Mouse (Mus musculus): Measurements from ENCODE around the gene Swi5.
"Not testable (repeated sequence)": the region's sequence is repeated elsewhere in the genome, so short reads cannot be mapped to it uniquely, and the experiment has no call there.

The Swi5 gene

GRCm38 (mm10) chr2:32311443-32312317, 23.8 kb upstream of the Swi5 start:
- peak in 1 of 2 experiments; percentile 12 for DNase-seq

GRCm38 (mm10) chr2:32310096-32310845, 22.4 kb upstream of the Swi5 start:
- no peak for DNase-seq

GRCm38 (mm10) chr2:32308870-32309568, 21.1 kb upstream of the Swi5 start:
- no peak for DNase-seq

DNA sequence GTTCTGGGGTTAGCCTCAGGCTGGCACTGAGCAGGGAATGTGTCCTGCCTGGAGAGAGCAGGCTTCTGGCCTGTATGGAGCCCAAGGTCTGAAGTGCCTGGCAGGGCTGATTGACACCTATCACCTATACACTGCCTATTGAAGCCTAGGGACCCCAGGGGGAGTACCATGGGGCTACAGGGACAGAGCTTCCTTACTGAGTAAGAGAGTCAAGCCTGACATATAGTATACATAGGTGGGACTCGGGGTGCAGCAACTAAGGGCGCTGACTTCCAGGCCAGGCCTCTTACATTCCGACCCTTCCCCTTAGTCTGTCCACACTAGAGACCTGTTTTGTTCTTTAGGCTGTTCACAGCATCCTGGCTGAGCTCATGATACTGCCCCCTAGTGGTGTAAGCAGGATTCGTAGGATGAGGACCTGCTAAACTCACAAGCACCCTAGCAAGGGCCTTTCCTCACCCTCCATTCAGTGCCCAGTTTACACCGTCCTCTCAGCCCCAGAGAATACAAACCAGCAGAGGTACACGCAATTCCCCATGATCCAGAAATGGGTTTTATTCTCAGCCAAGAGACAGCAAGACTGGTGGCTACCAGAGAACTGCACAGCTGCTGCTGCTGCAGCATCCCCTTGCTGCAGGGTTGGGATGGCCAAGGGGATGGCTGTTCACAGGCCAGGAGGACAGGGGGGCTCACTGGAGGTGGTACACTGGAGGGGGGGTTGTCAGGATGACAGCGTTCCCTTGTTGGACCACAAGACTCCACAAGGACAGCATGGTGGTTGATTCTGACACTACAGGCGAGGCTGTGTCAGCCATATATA, 20.3 kb upstream of the Swi5 start:
- DNase-seq, result peak in 1 of 2 experiments; percentile 41

DNA sequence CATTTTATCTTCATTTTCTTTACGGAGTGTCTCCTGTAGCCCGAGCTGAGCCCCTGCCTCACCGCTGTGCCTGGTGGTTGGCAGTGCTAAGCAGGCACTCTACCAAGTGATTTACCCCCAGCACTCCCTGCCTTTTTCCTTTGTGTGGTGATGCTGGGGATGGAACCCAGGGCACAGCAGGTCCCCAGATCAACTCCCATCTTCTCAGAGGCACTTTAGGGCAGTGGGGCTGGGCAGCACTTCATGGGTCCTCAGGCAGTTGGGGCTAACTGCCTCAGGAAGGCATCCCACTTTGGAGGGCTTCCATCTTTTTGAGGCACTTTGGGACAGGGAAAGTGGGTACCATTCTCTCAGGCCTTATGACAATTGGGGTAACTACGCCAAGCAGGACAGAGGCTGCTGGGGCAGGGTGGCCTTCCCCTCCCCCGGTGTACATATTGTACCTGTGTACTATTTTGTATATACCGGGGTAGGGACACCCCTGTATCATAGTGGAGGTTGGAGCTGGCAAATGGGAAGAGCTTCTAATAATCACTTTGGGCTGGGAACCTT, 19.4 kb upstream of the Swi5 start:
- DNase-seq, result no peak

DNA sequence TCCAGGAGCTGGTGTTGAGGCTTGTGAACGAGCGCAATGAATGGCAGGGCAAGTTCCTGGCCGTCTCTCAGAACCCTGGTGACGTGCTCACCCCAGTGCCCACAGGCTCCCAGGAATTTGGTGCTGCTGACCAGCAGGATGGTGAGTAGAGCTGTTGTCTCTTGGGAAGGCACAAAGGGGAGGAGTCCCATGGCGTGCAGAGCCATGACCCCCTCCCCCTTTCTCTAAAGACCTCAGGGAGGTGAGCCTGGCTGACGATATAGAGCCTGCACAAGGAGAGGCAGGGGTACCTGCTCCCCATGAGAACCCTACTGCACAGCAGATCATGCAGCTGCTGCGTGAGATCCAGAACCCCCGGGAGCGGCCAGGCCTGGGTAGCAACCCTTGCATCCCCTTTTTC, 18.3 kb upstream of the Swi5 start:
- DNase-seq, result no peak

- no peak for DNase-seq
These were observed 17.8 kb upstream of the Swi5 start for GRCm38 (mm10) chr2:32305668-32306067.

- DNase-seq, result peak; percentile 61 to 66
These were observed 16.4 kb upstream of the Swi5 start for GRCm38 (mm10) chr2:32304145-32304832.

GRCm38 (mm10) chr2:32302952-32303351, 15.1 kb upstream of the Swi5 start:
- no peak for DNase-seq

- DNase-seq, result no peak
These were observed 11.6 kb upstream of the Swi5 start for GRCm38 (mm10) chr2:32299469-32299868.

DNA sequence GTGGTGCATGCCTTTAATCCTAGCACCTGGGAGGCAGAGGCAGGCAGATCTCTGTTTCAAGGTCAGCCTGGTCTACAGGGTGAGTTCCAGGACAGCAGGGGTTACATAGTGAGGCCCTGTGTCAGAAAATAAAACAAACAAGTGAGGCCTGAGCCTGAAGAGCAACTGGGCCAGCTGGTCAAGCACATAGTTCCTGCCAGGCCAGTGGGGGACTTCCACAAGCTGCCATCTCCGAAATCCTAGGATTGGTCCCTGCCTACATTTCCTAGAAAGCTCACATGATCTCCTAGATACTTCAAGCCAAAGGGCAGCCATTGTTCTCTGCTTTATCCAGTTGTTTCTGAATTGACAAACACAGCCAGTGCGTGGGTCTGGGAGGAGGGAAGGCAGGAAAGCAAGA, 8.0 kb upstream of the Swi5 start:
- DNase-seq, result not testable (repeated sequence)

GRCm38 (mm10) chr2:32295285-32295684, 7.4 kb upstream of the Swi5 start:
- no peak for DNase-seq

DNA sequence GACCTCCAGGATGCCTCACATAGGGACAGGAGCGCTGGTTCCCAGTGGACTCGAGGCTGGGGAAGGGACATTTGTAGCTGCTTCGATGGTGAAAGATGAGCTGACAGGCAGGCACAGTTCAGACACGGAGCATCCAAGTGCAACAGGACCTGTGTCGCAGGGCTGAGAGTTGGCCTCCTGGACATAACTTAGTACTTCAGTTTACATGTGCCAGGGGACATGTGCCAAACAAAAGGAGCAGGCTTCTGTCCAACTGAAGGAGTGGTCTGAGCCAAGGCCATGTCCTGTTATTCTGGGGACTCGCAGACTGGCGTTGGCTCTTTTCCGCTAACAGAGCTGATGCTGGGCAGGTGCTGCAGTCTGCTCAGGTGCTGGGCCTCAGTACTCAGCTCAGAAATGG, 6.5 kb upstream of the Swi5 start:
- no peak for DNase-seq

- DNase-seq, result no peak
These were observed 1.7 kb upstream of the Swi5 start for GRCm38 (mm10) chr2:32289578-32289977.

DNA sequence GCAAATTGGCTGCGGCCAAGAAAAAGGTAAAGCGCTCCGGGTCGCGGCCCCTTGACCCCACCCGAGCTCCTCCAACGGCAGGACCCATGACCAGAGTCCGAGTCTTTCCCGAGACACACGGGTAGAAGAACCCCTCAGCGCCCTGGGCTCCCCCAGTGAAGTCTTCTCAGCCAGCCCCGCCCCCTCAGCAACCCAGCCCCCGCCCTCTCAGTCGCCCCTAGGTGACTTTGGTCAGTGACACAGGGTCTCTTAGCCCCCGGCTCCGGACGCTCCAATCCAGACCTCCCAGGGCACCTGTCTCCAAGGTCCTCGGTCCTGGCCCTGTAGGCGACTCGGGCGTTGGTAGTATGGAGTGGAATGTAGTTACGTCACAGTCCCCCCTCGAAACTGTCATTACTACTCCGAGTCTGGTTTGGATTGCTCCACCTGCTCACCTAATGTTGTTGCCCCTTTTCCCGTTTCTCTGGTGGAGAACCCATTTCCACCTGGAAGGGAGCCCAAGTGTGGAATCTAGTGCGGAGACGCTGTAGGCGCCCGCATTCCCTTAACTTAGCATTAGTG, 576 bp upstream of the Swi5 start:
- no peak for DNase-seq

- DNase-seq, result no peak
These were observed 488 bp downstream of the Swi5 start, which contains the start of gene Golga2 for GRCm38 (mm10) chr2:32287334-32287840. Golga2 (plus strand) TSS chr2:32287384.

- DNase-seq, result no peak
These were observed 3.9 kb downstream of the Swi5 start for GRCm38 (mm10) chr2:32283986-32284385.

DNA sequence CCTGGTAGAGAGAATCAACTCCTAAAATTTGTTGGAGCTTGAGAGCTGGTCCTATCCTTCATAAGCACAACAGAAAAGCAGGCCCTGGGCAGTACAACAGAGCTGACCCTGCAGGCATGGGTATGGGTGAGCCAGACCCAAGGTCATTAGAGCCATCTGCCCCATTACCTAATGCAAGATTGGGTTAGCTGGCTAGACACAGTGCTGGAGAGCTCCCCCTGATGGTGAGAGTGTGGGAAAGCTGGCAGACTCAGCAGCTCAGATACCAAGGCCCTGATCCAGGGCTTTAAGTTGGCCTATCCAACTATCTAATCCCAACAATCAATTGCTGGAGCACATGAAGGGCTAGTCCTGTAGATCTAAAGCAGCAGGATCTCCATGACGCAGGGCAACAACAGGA, 5.1 kb downstream of the Swi5 start:
- peak; percentile 47 to 48 for DNase-seq

GRCm38 (mm10) chr2:32282289-32282688, 5.6 kb downstream of the Swi5 start:
- DNase-seq, result no peak

DNA sequence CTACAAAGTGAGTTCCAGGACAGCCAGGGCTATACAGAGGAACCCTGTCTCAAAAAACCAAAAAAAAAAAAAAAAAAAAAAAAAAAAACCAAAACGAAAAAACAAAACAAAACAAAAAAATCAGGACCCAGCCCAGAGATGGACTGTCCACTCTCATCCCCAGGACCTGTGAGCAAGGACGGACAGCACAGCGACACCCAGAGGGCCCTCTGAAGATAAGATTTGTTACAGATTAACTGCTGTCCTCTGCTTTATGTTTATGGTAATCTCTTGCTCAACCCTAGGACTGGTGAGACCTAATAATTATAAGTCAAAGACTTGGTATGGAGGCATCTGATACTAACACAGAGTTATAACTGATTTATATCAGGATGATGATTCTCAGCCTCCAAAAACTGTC, 12.1 kb downstream of the Swi5 start:
- DNase-seq, result no peak

- DNase-seq, result peak; percentile 70 to 74
These were observed 27.2 kb downstream of the Swi5 start for GRCm38 (mm10) chr2:32260635-32261034.

Data from thymus, postnatal 36 days (tissue).